Mouse (Mus musculus) CD8-positive naive resting alpha-beta T cell, adult 2 months (primary cell): ENCODE results near the gene Depdc7.

Experiments
- DNase-seq, 2 experiments: peaks; one replicate each; pipeline ENCODE4 v3.0.0; 2022; ENCODE audit warnings: low read depth in 2 of 2, low spot score in 2 of 2

The Depdc7 gene

GRCm38 (mm10) chr2:104716279-104716678 is 26.4 kb downstream of the Depdc7 start, which contains the start of gene Pin1rt1:
TSS of gene Pin1rt1 (minus strand) at chr2:104716379.
- no peak for DNase-seq

- DNase-seq = no peak
Observed at GRCm38 (mm10) chr2:104714254-104714691, 28.4 kb downstream of the Depdc7 start.

DNA sequence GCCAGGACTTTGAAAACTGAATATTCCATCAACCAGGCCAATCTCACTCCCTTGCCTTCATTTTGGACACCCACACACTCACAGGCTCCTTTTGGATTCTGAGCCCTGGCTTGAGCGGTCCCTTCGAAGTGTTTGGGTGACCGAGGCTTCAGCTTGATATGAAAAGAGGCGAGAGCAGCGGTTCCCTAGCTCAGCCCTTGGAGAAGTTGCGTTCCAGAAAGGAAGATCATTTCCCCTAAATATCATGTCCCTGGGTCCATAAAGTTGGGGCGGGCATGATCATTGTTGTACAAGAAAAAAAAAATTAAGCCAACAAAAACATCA is 30.2 kb downstream of the Depdc7 start:
- no peak for DNase-seq

DNA sequence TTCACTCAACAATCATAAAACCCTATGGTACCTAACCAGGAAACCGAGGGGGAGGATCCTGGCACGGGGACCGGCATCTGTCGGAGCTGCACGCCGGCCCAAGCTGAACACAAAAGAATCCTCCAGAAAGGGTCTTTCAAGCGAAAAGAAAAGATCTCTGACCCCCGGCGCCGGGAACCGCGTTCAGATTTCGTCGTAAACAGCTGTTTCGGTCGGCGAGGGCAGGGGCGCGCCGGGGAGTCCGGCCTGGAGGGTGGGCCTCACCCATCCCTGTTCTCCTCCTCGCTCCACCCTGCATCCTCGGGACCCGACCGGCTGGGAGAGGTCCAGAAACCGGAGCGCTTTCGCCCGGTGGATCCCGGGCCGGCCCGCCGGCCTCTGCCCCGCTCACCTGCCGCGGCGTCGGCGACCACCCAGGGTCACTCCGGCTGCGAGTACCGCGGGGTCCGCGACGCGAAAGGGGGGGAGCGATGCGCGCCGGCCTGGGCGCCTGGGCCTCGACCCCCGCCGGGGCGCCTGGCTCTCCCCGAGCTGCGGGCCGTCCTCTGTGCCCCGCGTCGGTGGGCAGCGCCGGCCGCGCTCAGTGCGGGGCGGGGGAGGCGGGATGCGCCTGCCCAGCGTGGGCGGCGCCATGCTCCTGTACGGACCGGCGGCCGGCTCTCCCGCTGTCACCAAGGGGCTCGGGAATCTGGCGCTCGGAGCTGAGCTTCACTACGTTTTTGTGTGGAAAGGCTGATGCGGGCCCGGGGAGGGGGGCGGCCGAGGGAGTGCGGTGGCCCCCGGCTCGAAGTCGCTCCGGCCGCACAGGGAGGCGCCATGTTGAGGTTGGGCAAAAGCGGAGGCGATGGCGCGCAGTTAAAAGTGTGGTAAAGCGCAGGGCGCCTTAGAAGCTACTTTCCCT is 30.8 kb downstream of the Depdc7 start, which contains the start of gene Tcp11l1:
Gene Tcp11l1, minus strand, starts transcription at position 585 of the 901 bp plus-strand sequence.
- DNase-seq = peak; percentile 2 to 16

DNA sequence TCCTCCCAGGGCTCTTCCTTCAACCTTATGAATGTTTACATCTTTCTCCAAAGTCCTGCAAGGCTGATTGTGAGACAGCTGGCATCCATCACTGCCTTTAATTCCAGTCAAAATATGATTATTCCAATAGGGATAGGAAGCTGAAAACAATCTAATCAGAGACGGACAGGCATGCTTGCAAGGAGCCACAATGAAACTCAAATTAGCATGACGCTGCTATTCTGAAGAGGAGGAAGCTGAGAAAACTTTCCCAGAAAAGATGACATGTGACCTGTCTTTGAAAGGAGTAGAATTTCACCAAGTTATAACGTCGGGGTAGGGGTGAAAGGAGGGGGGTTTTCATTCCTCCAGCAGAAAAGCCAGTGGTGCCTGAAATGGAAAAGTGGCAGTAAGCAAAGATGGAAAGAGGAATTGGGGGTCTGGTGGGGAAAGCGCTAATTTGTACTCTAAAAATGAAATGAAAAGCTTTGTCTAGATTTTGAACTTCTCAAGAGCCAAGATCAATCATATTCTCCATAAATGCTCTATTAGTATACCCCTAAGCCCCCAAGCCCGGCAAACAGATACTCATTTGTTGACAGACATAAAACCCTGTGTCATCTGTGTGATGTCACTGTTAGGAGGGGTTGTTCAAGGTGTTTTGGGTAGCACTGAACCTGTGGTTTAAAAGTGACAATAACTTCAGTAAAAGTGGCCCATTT is 31.9 kb downstream of the Depdc7 start:
- no peak for DNase-seq

DNA sequence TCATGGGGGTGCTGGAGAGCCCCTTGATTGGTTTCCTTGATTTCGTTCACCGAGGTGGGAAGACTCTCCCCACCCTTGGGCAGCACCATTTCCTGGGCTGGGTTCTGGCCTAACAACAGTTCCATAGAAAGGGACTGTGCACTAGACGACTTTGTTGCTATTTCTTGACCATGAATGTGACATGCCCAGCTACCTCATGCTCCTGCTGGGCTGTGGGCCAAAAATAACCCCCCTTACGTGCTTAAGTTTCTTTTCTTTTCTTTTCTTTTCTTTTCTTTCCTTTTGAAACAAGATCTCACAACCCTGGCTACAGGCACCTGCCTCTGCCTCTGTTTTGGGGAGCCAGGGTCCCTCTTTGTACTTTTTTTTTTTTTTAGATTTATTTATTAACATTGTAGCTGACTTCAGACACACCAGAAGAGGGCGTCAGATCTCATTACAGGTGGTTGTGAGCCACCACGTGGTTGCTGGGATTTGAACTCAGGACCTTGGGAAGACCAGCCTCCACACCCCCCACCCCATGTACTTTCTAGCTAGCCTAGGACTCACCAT is 32.8 kb downstream of the Depdc7 start:
- no peak for DNase-seq

DNA sequence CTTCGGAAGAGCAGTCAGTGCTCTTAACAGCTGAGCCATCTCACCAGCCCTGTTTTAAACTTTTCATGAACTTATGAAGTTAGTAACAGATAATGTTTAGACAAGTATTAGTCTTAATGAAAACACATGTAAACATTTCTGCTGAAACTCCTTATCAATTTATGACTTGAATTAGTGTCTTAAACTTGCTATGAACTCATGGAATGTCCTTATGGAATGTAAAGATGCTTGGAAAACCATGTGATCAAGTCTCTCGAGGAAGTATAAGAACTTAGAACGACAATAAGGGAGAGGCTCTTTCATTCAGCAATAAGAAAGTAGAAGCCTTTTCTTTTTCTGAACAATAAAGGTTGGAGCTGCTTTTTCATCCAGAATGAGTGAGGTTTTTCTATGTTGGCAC is 38.3 kb downstream of the Depdc7 start:
- no peak for DNase-seq

GRCm38 (mm10) chr2:104703158-104703557 is 39.5 kb downstream of the Depdc7 start:
- no peak for DNase-seq

- DNase-seq = no peak
Observed at GRCm38 (mm10) chr2:104699659-104700058, 43.0 kb downstream of the Depdc7 start.

GRCm38 (mm10) chr2:104692551-104692950 is 50.1 kb downstream of the Depdc7 start:
- DNase-seq = no peak

DNA sequence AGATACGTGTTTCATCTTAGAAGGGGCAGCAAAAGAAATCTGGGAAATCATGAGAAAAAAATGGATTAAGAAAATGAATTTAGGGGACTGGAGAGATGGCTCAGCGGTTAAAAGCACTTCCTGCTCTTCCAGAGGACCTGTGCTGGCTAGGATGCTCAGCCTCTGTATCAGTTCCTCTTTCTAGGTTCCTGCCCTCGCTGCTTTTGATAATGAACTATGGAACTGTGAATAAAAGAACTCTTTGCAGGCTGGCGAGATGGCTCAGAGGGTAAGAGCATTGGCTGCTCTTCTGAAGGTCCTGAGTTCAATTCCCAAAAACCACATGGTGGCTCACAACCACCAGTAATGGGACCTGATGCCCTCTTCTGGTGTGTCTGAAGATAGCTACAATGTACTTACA is 52.0 kb downstream of the Depdc7 start:
- DNase-seq = no peak

GRCm38 (mm10) chr2:104688724-104689123 is 54.0 kb downstream of the Depdc7 start:
- DNase-seq = no peak

- no peak for DNase-seq
Observed at GRCm38 (mm10) chr2:104688321-104688720, 54.4 kb downstream of the Depdc7 start.

DNA sequence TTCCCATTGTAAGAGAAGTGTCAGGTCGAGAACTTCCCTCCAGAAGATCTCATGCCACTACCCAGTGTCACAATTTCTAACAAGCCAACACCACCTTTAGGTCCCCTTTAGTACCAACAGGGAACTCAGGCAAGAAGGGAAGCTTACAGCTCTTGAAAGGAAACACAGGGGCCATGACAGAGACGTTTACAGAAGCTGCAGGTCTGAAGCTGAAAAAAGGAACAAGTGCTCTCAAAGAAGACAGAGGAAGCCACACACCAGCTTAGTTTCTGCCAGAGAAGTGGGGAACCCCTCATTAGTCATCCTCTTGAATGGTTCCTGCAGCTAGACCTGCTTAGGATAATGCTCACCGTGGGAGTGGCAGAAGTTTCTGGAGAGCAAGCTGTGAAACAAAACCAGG is 55.4 kb downstream of the Depdc7 start:
- DNase-seq = no peak

GRCm38 (mm10) chr2:104685418-104685817 is 57.3 kb downstream of the Depdc7 start:
- DNase-seq = peak; percentile 35 to 48

GRCm38 (mm10) chr2:104684771-104685170 is 57.9 kb downstream of the Depdc7 start:
- no peak for DNase-seq

- no peak for DNase-seq
Observed at GRCm38 (mm10) chr2:104677326-104677725, 65.4 kb downstream of the Depdc7 start.
